Mouse (Mus musculus) layer of hippocampus, adult 8-10 months (tissue): Measurements from ENCODE around the gene Kat7. TPM values are rescaled to one million over a fixed set of nuclear protein-coding genes. Genes with fewer than 3 reads are reported as not detected.

Source experiments
- DNase-seq, 2 experiments: peaks; one replicate each; pipeline ENCODE4 v3.0.0; 2022; ENCODE audit warnings: low spot score in 2 of 2
- total RNA-seq, 4 experiments: library from RNA; stranded (reverse); gene quantifications; 2 replicates each; pipeline ENCODE4 v1.2.4; 2022

The Kat7 gene
- total RNA-seq, 4 experiments from 2014 or later: 73.3 to 86.4 (median 84.0) TPM

DNA sequence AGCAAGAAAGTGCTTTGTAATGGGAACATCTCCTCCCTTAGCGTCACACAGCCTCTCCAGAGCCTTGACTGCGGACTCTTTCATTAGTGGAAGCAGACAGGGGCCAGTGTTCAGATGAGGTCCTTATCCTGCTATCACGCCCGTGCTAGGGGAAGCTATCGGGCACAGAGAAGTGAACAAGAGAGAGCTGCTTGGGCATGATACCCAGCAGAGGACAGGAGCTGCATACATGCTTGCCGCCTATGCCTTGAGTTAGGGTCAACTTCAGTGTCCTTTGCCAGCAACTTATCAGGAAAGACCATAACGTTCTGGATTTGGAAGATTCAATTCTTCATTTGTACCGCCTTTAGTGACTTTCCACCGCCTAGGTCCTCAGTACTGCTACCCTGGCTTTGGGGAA, 23.8 kb upstream of the Kat7 start:
- DNase-seq: no peak

DNA sequence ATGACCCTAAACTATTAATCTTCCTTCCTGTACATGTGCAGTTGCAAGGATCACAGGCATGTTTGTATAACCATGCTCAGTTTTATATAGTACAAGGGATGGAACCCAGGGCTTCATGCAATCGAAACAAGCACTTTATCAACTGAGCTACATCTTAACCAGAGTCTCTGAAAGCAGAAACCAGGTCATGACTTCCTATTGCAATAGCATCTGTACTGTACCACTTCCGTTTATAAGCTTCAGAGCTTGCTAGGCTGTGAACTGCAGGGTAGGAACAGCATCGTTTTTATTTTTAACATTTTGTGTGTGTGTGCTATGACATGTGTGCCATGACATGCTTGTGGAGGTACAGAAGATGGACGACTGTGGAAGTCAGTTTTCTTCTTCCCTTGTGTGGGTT, 23.2 kb upstream of the Kat7 start:
- DNase-seq: no peak

DNA sequence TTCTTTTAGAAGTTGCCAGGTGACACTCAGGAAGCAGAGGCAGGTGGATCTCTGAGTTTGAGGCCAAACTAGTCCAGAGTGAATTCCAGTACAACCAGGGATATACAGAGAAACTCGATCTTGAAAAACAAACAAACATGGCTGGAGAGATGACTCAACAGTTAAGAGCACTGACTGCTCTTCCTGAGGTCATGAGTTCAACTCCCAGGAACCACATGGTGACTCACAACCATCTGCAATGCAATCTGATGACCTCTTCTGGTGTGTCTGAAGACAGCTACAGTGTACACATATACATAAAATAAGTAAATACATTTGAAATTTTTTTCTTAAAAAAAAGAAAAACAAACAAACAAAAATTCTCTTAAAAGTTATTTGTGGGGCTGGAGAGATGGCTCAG, 20.6 kb upstream of the Kat7 start:
- no peak for DNase-seq

DNA sequence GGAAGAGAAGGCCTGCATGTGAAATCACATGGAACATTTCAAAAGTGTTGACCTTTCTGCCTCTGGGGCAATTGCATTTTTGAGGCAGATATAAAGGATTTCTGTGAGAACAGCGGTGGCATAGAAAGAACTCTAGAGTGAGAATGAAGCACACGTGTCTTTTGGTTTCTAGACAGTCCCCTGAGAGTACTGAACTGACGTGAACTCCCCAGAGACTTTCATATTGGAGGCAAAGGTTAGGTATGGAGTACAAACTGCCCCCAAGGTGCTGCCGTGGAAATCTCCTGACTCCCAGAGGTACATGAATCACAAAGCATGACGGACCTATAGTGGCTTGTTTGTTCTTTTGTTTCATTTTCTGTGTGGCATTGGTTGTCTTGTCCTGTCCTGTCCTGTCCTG, 18.6 kb upstream of the Kat7 start:
- no peak for DNase-seq

DNA sequence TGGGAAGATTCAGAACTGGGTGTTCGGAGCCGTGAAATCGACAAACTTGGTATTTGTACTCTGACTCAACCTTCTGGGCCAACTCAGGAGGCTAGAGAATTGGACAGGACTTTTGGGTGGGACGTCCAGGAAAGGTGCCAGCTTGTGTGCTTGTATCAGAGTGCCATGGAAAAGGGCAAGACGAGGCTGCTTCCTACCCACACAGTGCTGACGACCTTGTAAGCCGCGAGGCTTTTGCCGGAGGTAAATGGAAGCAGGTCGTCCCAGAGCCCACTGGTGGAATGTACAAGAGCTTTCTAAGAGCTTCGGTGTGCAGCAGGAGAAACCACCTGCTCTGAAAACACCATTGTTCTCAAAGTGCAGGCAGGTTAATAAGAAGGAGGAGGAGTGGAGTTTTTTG, 16.2 kb upstream of the Kat7 start:
- DNase-seq: no peak

DNA sequence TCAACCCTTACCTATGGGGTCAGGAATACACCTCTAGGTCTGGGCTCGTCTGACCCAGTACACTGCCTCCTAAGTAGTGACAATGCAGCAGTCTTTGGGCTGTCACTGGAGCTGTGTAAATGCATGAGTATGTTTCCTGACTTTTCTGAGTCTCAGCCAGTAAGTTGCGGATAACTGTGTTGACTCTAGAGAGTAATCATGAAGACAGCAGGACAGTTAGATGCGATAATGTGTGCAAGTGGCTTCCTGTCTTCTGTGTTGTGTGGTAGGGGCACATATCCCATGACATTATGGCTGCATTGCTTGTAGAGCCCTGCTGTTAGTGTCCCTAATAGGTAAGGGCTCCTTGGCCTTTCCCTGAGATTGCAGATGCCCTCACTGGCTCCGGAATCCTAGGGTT, 15.8 kb upstream of the Kat7 start:
- DNase-seq: no peak

DNA sequence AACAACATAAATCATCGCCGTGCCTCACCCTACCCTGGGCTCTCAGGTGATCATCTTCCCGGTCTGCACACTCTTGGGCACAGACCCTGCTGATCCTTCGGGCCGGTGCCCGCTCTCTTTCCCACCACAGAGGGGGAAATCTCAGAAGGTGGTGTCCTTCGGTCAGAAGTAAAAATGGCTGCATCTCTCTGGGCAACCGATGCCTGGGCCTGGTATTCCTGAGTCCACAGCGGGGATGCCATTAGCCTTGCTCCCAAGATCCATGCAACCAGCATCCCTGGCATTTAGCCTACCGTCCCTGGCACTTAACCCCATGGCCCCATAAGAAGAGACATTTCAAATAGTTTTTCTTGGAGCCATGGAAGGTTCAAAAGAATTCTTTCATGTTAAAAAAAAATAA, 14.1 kb upstream of the Kat7 start:
- no peak for DNase-seq

DNA sequence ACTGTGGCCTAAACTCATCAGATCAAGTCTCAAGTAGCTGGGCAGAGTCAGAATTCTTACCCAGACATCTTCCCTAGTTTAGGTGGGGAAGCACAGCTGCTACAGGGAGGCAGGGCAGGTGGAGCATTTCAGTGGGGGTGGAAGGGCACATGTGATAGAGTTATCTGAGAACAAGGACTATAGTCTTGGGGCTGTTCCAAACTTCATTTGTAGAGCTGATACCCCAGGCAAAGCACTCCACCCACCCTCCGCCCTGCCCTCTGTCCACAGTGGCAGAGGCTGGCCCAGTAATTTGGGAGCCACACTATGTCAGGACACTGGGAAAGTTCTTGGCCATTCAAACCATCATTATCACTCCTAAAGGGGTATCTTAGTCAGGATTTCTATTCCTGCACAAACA, 10.0 kb upstream of the Kat7 start:
- no peak for DNase-seq

DNA sequence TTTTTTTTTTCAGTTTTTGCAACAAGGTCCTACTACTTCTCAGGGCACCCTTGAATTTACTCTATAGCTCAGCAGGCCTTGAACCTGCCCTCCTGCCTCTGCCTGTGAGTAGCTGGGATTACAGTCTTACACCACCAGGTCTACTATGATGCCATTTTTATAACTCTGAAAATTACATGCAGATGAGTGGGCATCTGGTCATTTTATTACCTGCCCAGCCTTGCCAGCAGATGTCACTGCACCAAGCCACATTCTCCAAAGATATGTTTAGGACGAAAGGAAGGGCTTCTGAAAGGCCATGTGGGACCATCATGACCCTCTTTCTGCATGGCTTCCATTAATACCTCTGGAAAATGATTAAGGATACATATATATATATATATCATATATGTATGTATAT, 9.5 kb upstream of the Kat7 start:
- DNase-seq: no peak

DNA sequence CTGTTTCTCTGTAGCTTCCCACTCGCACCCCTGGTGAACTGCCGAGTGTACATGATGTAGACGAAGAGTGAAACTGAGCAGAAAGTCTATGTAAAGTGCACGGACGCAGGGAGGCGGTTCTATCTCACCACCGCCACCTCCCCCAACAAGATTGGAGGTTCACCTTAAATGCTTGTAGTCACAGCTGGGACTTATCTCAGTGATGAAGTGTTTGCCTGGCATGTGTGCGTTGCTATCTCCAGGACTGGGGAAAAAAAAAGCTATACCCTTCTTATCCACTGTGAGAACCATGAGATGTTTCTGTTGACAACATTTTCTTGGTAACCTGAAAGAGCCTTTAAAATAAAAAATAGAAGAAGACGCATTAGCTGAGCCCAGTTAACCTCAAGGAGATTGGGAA, 8.1 kb upstream of the Kat7 start:
- no peak for DNase-seq

DNA sequence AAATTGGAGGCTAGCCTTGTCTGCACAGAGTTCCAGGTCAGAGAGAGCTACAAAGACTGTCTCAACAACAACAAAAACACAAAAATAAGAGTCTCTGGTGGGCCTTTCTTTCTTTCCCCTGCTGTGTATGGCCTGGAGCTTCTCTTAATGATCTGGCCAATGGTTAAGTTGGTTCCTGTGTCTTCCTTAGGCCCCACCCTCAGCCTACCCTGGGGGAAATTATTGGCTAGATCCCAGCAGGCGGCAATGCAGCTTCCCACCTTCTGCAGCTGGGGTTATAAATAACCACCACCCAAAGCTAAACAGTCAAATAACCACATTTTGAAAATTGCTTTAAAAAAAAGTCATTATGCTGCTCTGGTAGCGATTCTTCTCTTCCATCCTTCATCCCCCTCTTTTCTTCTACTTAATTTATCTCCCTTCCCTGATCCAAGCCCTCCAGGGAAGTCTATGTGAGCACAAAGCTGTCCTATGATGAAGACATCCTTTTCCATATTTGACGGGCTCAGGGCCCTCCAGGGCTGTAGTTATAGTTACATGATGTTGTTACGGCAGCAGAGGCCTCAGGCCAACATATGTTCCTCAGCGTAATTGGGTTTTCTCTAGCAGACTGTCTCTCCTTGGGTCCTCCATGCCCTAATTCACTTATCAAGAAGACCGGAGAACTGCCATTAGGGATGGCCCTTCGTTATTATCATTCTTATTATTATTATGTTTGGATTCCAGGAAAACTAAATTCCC, 5.3 kb upstream of the Kat7 start:
- DNase-seq: no peak

DNA sequence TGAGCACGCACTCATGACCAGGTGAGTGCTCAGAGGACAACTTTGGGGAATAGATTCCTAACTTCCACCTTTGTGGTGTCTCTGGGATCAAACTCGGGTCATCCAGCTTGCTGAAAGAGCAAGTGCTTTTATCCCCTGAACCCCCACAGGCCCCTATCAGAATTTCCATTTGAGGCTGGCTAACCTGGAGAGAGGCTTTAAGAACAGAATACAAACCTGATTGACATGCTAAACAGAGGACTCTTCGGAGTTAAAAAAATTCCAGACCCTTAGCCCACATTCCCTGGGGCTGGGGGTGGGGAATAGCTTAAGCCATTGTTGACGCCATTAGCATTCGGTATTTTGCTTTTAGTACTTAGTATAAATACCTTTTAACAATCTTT, 1.4 kb upstream of the Kat7 start:
- no peak for DNase-seq

DNA sequence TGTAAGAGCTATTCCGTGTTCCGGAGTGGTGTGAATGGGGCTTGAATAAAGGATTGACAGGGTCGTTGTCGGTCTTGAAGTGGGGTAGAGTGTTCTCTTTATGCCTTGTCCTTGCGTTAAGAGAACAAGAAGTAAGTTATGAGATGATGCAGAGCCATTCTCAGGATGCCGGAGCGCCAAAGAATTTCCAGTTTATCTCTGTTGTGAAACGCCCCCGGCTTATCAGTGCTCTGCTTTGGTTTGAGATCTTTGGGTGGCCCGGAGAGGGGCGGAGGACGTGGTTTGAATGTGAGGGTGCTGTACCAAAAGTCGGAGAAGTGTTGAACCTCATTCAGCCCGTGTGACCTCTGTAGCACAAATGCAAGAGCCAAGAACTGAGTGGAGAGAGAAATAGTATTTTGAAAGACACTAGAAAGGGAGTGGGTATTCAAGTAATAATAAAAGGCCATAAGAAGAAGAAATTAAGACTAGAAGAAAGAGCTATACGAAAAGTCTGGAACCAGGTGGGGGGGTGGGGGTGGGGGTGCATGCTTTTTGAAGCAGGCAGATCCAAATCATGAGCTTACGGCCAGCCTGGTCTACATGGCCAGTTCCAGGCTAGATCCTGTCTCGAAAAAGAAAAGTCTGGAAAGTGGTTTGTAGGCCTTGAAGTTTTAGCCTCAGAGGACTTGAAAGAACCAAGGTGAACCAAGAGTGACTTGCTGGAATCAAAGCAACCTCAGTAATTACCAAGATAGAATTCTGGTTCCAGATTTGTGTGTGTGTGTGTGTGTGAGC, 790 bp upstream of the Kat7 start:
- DNase-seq: no peak

DNA sequence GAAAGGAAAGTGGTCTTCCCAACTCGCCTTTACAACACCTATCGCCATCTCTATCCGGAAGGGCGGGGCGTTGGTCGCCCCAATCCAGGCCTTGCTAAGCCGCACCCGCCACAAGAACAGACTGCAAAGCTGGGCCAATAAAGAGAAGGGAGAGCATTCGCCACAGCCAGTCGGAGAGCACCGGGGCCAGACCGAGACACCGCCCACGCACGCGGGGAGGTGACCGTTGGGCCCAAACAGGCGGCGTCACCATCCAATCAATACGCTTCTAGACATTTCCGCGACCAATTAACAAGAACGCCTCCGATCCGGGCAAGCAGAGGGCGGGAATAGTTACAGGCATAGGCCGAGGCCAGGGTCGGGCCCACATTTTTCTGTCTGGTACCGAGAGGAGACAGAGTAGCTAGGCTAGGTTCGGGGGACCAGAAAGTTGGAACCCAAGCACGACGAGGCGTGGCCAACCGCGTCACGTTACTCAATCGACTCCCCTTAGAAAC, 488 bp downstream of the Kat7 start:
- DNase-seq: peak; percentile 98

DNA sequence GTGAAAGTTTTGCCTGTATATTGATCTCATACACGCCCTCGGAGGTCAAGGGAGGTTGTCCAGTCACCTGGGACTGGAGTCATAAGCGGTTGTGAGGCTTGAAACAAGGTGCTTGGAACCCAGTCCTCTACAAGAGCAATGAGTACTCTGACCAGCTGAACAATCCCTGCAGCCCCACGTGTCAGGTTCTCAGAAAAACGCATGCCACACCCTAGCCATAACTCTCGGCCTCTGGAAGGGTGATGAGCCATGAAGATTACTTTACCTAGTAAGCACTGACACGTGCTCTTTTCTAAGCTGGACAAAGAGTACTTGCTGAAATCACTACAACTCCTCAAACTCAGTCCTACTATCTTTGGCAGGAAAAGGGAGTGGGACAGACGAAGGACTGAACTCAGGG, 2.5 kb downstream of the Kat7 start:
- DNase-seq: no peak

DNA sequence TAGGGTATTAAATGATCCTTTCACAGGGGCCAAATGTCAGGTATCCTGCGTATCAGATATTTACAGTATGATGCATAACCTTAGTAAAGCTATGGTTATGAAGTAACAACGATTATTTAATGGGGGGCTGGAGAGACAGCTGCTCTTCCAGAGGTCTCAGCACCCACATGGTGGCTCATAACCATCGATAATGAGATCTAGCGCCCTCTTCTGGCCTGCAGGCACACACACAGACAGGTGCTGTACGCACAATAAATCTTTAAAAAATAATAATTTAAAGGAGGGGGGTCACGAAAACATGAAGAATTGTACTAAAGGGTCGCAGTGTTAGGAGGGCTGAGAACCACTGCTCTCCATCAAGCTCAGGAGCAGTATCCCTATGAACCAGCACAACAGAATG, 4.4 kb downstream of the Kat7 start:
- no peak for DNase-seq

DNA sequence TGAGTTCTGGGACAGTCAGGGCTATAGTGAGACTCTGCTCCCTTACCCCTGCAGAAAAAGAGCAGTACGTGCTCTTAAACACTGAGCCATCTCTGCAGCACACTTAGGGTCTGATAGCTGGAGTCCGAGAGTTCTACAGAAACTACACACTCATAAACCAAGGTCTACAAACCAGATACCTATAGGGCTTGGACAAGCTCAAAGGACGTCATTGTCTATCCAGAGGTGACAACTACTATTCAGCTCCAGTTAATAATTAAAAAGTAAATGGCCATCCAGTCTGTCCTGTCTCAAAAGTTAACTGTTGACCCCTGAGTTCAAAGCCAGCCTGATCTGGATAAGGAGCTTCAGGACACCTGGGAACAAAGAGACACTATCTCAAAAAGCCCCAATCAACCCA, 8.3 kb downstream of the Kat7 start:
- no peak for DNase-seq

DNA sequence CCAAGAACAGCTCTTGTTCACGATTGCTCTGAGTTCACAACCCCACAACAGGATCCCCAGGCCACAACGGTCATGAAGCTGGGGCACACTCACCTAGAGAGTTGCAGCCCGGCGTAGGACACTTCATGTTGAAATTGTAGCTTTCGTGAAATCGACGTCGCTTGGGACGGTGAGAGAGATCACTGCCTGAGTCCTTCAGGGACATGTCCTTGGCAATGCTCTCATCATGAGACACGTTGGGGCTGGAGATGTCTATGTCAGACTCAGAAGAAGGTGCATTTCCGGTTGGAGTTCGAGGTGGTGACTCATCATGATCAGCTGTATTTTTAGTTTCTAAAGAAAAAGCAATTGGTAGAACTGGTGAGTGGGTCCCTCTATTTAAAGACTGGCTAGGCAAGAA, 10.2 kb downstream of the Kat7 start:
- DNase-seq: no peak

DNA sequence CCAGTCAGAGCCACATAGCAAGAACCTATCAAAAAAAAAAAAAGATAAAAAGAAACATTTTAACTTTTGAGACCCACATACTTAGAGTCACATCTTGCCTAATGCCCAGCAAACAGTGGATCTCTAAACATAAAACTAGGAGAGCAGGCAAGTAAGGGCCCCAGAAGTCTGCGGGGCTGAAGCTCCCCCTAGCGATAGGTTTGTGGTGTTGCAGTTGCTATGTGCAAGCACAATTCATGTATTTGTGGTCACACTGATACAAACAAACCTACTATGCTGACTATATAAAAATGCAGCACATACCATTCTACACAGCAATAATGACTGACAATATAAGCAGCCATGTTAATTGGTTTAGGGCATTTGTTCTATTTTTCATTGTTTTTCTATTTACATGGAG, 11.9 kb downstream of the Kat7 start:
- no peak for DNase-seq

DNA sequence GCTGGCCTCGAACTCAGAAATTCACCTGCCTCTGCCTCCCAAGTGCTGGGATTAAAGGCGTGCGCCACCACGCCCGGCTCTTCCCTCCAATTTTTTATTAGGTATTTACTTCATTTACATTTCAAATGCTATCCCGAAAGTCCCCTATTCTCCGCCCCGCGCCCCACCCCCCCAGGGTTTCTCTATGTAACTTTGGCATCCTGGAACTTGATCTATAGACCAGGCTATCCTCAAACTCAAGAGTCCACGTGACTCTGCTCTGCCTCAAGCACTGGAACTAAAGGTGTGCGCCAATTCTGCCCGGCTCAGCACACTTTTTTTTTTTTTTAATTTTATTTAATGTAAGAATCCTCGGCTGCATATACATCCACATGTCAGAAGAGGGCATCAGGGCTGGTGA, 14.3 kb downstream of the Kat7 start:
- no peak for DNase-seq

DNA sequence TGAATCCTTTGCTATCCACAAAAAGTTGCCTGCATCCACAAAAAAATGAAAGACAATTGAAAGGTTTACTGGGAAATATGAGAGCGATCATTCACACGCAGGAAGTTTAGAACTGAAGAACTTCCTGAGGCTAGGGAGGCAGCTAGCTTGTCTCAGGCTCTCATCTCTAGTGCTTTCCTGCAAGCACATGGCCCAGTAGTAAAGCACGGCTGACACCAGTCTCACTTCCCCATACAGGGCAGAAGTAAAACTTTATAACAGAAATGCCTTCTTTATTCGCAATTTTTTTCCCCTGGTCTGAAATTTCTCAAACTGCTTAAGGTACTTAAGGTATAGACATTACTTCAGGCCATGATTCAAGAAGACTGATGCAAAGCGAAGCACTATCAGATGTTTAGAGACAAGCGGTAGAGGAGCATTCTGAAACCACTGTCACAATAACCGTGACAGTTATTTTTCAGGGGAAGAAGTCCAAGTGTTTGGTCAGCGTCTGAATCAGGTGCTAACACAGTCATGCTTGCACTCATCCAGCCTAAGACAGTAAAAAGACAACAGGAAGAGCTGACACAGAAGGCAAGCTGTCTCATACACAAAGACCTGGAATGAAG, 16.9 kb downstream of the Kat7 start:
- DNase-seq: no peak

DNA sequence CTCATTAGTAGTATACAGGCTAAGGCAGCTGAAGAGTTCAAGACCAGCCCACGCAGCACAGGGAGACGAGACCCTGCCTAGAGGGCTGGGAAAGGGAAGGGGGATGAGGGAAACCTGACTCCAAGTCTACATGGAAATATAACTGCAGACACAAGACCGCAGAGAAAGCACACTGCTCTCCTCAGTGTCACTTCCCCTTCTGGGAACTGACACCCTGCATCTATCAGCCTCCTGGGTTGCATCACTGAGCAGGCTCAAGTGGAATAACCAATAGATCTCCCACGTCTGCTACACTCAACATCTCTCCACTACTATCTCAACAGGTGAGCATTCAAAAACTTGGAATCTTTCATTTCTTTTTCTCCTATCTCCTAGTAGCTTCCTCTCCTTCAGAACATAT, 18.0 kb downstream of the Kat7 start:
- DNase-seq: no peak

DNA sequence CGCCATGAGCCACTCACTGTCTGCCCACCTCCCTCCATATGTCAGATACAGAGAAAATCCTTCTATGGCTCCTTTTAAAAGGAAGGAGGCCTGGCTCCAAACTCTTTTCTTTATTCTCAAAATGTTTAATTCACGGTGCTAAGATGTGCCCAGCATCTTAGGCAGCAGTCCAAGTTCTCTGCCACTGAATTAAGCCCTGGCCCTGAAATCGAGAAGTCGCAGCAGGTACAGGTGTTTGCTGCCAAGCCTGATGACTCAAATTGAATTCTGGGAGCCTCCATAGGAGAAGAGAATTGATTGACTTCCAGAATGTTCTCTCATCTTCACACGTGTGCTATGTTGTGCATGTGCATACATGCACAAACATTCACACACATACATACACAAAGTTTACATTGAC, 27.7 kb downstream of the Kat7 start:
- DNase-seq: no peak
